In genomic region chr4:146501727-146502126, GRCm38 (mm10) we compare ENCODE assay signal across 9 mouse cellular contexts. TPM values are rescaled to one million over a fixed set of nuclear protein-coding genes. Genes with fewer than 3 reads are reported as not detected.
"Had no signal": no experiment of that assay in that cellular context is flagged by ENCODE, and none has a peak within 500 bp of the region (broad histone marks: within the 10 kb centered on the region; RNA-seq: fewer than 3 reads in every experiment).

Gene Zfp981, plus strand, starts transcription at chr4:146502027.

RNA-seq across cellular contexts. Expression of gene Zfp981, which starts in this region (rescaled TPM):
- total RNA-seq: common myeloid progenitor, adult 5-6 weeks had no signal
- polyA plus RNA-seq: embryonic facial prominence, embryonic 11.5 days; embryonic facial prominence, embryonic 14.5 days; erythroblast, embryonic 14.5 days; forebrain, embryonic 11.5 days; forebrain, embryonic 15.5 days; forebrain, postnatal 0 days; gonadal fat pad, adult 2 months; heart, embryonic 12.5 days had no signal
